Mouse (Mus musculus) ES-CJ7 (cell line): Measurements from ENCODE around the gene Casc3.

ENCODE experiments used
- DNase-seq: peaks from one replicate; pipeline ENCODE4 v3.0.0; 2011; ENCODE audit warnings: low read depth, low spot score

The Casc3 gene

DNA sequence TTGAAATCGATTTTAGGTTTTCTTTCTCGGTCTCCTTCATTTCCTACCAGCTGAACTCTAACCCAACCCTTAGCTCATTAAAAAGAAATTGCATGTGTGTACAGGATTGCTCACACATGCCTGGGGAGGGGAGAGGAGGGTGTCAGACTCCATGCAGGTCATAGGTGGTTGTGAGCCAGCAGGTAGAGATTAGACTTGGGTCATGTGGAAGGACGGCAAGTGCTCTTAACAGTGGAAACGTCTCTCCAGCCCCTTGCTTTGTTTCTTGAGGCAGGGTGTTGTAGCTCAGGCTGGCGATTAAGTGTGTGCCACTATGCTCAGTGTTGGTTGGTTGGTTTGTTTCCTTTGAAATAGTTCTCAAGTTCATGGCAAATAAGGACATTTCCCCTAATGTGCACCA lies 66.1 kb downstream of the Casc3 start:
- no peak for DNase-seq

GRCm38 (mm10) chr11:98871416-98871815 lies 66.7 kb downstream of the Casc3 start:
- DNase-seq, result no peak

DNA sequence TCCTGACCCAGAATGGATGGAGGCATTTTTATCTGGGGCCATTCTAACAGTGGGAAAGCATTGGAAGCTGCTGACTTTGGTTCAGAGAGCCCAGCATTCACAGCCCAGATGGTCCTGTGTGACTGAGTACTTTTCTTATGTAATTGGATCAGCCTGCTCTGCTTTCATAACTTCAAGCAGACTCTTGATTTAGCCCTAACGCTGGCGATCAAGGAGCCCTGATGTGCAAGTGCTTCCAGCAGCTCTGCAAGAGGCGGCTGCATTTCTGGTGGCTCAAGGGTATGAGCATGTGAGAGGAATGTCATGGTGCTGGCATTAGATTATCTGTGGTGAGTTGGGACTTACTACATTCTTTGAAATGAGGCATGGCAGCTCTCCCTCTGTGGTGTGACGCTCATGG lies 67.3 kb downstream of the Casc3 start:
- DNase-seq, result no peak

- no peak for DNase-seq
Observed at GRCm38 (mm10) chr11:98873900-98874299, 69.2 kb downstream of the Casc3 start.

DNA sequence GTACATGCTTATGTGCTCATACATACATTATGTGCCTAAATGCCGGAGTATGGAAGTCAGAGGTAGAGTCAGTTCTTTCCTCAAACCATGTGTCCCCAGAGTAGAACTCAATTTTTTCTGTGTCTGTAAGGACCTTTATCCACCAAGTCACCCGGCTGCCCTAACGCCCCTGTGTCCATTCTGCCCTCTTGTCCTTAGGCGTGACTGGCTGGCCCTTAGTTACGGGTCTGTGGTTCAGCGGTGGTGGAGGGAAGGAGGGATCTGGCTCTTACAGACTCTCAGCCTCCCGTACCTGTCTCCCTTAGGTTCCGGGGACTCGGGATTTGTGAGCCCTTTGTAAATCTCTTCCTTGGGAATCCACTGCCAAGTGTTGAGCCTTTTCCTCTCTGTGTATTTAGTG lies 72.3 kb downstream of the Casc3 start:
- DNase-seq, result no peak
